Mouse (Mus musculus): Measurements from ENCODE around the gene A830018L16Rik. TPM values are rescaled to one million over a fixed set of nuclear protein-coding genes. Genes with fewer than 3 reads are reported as not detected.

The A830018L16Rik gene
- total and polyA plus RNA-seq, 3 experiments: not detected

DNA sequence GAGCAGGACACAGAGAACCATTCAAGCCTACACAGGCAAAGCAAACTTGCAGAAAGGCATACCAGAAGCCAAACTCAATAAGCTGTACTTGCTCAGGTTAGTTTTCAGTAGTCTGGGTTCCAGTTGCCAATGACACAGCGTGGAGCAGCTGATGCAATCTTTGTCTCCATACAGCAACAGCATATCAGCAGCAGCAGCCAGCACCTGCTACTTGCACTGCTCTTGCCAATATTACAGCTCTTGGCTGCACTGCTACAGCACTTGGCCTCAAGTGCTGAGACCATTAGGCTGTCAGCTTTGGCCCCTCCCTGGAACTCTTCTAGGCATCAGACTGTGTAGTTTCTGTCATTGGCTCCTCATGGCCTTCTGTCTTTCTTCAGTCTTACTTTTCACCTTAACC is 44.4 kb downstream of the A830018L16Rik start:
- TF ChIP-seq CHD2 (IDR thresholded peaks at IDR 0.05; ENCODE audit: low read length) (no peak), ZNF384 (IDR thresholded peaks at IDR 0.05; ENCODE audit: low read depth, low read length) (no peak), UBTF (IDR thresholded peaks at IDR 0.05; ENCODE audit: borderline replicate concordance, insufficient read depth, low read depth, low read length) (no peak), MAZ (IDR thresholded peaks at IDR 0.05; ENCODE audit: low read depth, low read length) (no peak), ETS1 (IDR thresholded peaks at IDR 0.05; ENCODE audit: low read depth, low read length) (peak; percentile 47; the same call in 1 of the 2 replicates), EP300 (IDR thresholded peaks at IDR 0.05; ENCODE audit: low read depth in 1 of 2, low read length in 2 of 2) (peak in 1 of 2 experiments; percentile 53; a peak in 2 of 4 replicates), TCF12 (IDR thresholded peaks at IDR 0.05; ENCODE audit: low read depth, low read length) (peak; percentile 63; the same call in 1 of the 2 replicates), CHD1 (IDR thresholded peaks at IDR 0.05; ENCODE audit: low read depth, low read length) (no peak)
- Histone ChIP-seq H3K27ac (ENCODE audit: control insufficient read depth, low read depth, low read length) (peak overlapping the region; percentile 63; the same call in 1 of the 2 replicates), H3K4me3 (ENCODE audit: control insufficient read depth in 1 of 2, insufficient read depth in 1 of 2, low read depth in 2 of 2, low read length in 2 of 2) (no peak overlapping the region), H3K27me3 (ENCODE audit: control insufficient read depth in 1 of 2, insufficient read depth in 2 of 2, low read length in 2 of 2) (no peaks in the 10 kb centered on the region), H3K4me1 (ENCODE audit: control insufficient read depth in 1 of 2, insufficient read depth in 2 of 2, low read length in 2 of 2) (peaks cover 3% of the 10 kb centered on the region in 2 experiments; a peak in 2 of 4 replicates), H3K79me2 (ENCODE audit: control insufficient read depth, insufficient read depth, low read length, poor library complexity) (no peaks in the 10 kb centered on the region), H3K9me3 (replicated peaks; ENCODE audit: insufficient read depth, low read length) (no peaks in the 10 kb centered on the region), H3K9ac (ENCODE audit: control insufficient read depth, low read depth, low read length, poor library complexity, severe bottlenecking) (peak overlapping the region; percentile 20; the same call in 1 of the 2 replicates), H3K36me3 (ENCODE audit: control insufficient read depth in 1 of 2, insufficient read depth in 2 of 2, low read length in 2 of 2) (no peaks in the 10 kb centered on the region)
- DNase-seq (ENCODE audit: low read depth, low spot score): peak; percentile 44

DNA sequence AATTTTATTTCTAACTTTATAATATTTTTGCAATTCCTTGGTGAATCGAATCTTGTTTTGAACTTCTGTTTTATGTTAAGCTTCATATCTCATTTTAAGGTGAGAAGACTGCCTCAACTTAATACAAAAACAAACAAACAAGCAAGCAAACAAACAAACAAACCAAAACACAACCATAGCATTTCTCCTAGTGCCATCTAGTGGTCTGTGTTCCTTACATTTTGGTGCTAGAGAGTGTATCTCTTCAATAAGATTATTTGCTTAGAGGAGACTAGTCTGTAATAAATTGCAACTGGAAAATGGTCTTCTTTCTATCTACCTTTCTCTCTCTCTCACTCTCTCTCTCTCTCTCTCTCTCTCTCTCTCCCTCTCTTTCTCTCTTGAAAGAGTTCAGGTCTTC is 52.4 kb downstream of the A830018L16Rik start:
- DNase-seq (ENCODE audit: low read depth, low spot score): no peak
- H3K4me1 ChIP-seq (ENCODE audit: control insufficient read depth in 1 of 2, insufficient read depth in 2 of 2, low read length in 2 of 2): no peaks in the 10 kb centered on the region
- no peaks in the 10 kb centered on the region for H3K9me3 ChIP-seq (replicated peaks; ENCODE audit: insufficient read depth, low read length)
- TF ChIP-seq MAZ (IDR thresholded peaks at IDR 0.05; ENCODE audit: low read depth, low read length): no peak
- peak in 1 of 3 experiments; percentile 15; a peak in 1 of 6 replicates for TF ChIP-seq CTCF (IDR thresholded peaks at IDR 0.05 in 2 of 3, conservative IDR thresholded peaks at IDR 0.05 in 1 of 3; ENCODE audit: control insufficient read depth in 1 of 3, insufficient read depth in 1 of 3, low read depth in 2 of 3, low read length in 3 of 3, poor library complexity in 1 of 3, severe bottlenecking in 1 of 3)
- no peak for TF ChIP-seq TCF12 (IDR thresholded peaks at IDR 0.05; ENCODE audit: low read depth, low read length)
- TF ChIP-seq SMC3 (IDR thresholded peaks at IDR 0.05; ENCODE audit: low read depth, low read length): peak; percentile 25; the same call in 1 of the 2 replicates
- TF ChIP-seq GATA1 (IDR thresholded peaks at IDR 0.05; ENCODE audit: low read depth, low read length): no peak
- TF ChIP-seq NRF1 (IDR thresholded peaks at IDR 0.05; ENCODE audit: insufficient read depth, low read depth, low read length, poor library complexity, severe bottlenecking): no peak
- peak; percentile 3; the same call in 1 of the 2 replicates for TF ChIP-seq RAD21 (IDR thresholded peaks at IDR 0.05; ENCODE audit: low read depth, low read length)
- no peak for TF ChIP-seq MXI1 (IDR thresholded peaks at IDR 0.05; ENCODE audit: low read depth, low read length)
- H3K79me2 ChIP-seq (ENCODE audit: control insufficient read depth, insufficient read depth, low read length, poor library complexity): no peaks in the 10 kb centered on the region
- H3K9ac ChIP-seq (ENCODE audit: control insufficient read depth, low read depth, low read length, poor library complexity, severe bottlenecking): no peak overlapping the region
- no peaks in the 10 kb centered on the region for H3K36me3 ChIP-seq (ENCODE audit: control insufficient read depth in 1 of 2, insufficient read depth in 2 of 2, low read length in 2 of 2)
- no peak overlapping the region for H3K4me3 ChIP-seq (ENCODE audit: control insufficient read depth in 1 of 2, insufficient read depth in 1 of 2, low read depth in 2 of 2, low read length in 2 of 2)
- no peak overlapping the region for H3K27ac ChIP-seq (ENCODE audit: control insufficient read depth, low read depth, low read length)
- no peaks in the 10 kb centered on the region for H3K27me3 ChIP-seq (ENCODE audit: control insufficient read depth in 1 of 2, insufficient read depth in 2 of 2, low read length in 2 of 2)
